ENCODE assay signal across 25 mouse cellular contexts in the genomic region with DNA sequence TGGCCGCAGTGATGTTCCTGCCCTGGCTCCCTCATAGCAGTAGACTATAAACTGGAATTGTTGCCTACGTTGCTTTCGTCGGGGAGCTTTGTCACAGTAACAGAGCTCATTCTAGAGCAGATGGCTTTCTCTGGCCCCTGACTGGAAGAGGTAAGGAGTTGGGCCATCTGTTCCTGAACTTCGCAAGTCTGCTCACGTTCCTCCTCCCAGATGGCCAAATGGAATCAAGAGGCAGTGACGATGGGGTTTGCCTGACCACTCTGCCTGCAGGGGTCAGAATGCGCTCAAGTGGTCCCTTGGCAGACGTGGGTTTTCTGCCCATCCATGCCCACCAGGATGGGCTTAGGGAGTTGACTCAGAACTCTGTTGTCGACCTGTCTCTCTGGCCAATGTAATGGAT. TPM values are rescaled to one million over a fixed set of nuclear protein-coding genes. Genes with fewer than 3 reads are reported as not detected.
DNase-seq lines count a peak whose midpoint lies in the region; ATAC-seq lines count a peak whose summit lies in the region.
"Had no signal": no experiment of that assay in that cellular context is flagged by ENCODE, and none has a peak within 500 bp of the region (broad histone marks: within the 10 kb centered on the region; RNA-seq: fewer than 3 reads in every experiment).

No protein-coding gene starts in this region.

- intact Hi-C loops in left cerebral cortex, postnatal 25 days (cut with DNase I), result no loop called here

- H3K9me3 ChIP-seq in heart, embryonic 10.5 days, result no peaks in the 10 kb centered on the region
- no peaks in the 10 kb centered on the region for H3K9me3 ChIP-seq in heart, embryonic 11.5 days (replicated peaks; ENCODE audit: control insufficient read depth, low read length)
- H3K9me3 ChIP-seq: forebrain, embryonic 10.5 days; heart, embryonic 12.5 days; hindbrain, embryonic 10.5 days; midbrain, embryonic 10.5 days had no signal

- no peak overlapping the region for H3K4me2 ChIP-seq in heart, embryonic 11.5 days
- H3K4me2 ChIP-seq: heart, embryonic 12.5 days had no signal

- no peak overlapping the region for H3K9ac ChIP-seq in heart, embryonic 11.5 days (ENCODE audit: low read depth, low read length)
- H3K9ac ChIP-seq: heart, embryonic 12.5 days; liver, postnatal 0 days had no signal

- H3K4me1 ChIP-seq in heart, embryonic 10.5 days, result peaks cover 11% of the 10 kb centered on the region
- 0 out of 2 replicates have a peak, but pooled peaks cover 3% of the 10 kb centered on the region for H3K4me1 ChIP-seq in heart, embryonic 11.5 days (ENCODE audit: control insufficient read depth, insufficient read depth, low read length)

- no peak overlapping the region for H3K27ac ChIP-seq in heart, embryonic 10.5 days
- H3K27ac ChIP-seq in heart, embryonic 11.5 days (ENCODE audit: low read depth, low read length), result no peak overlapping the region
- H3K27ac ChIP-seq: forebrain, embryonic 10.5 days; hindbrain, embryonic 10.5 days; midbrain, embryonic 10.5 days had no signal

- WGBS in heart, embryonic 10.5 days, result 72% methylated on average over 10 of the region's 10 CpGs
- 67% methylated on average over 10 of the region's 10 CpGs for WGBS in heart, embryonic 11.5 days (ENCODE audit: insufficient replicate concordance)

- ATAC-seq in heart, embryonic 11.5 days (replicated peaks; ENCODE audit: insufficient number of reproducible peaks, low FRiP score, low TSS enrichment), result no peak
- ATAC-seq: liver, postnatal 0 days; lung, postnatal 0 days had no signal

- no peaks in the 10 kb centered on the region for H3K36me3 ChIP-seq in heart, embryonic 10.5 days
- no peaks in the 10 kb centered on the region for H3K36me3 ChIP-seq in heart, embryonic 11.5 days (ENCODE audit: control insufficient read depth, insufficient read depth, low read length)
- H3K36me3 ChIP-seq: forebrain, embryonic 10.5 days; heart, embryonic 12.5 days; hindbrain, embryonic 10.5 days; midbrain, embryonic 10.5 days had no signal

- H3K4me3 ChIP-seq in heart, embryonic 10.5 days, result no peak overlapping the region
- no peak overlapping the region for H3K4me3 ChIP-seq in heart, embryonic 11.5 days (ENCODE audit: low read depth, low read length)
- H3K4me3 ChIP-seq: forebrain, embryonic 10.5 days; heart, embryonic 12.5 days; hindbrain, embryonic 10.5 days; midbrain, embryonic 10.5 days had no signal

- peaks cover 46% of the 10 kb centered on the region for H3K27me3 ChIP-seq in heart, embryonic 10.5 days (ENCODE audit: insufficient read depth, poor library complexity, severe bottlenecking)
- peaks cover 27% of the 10 kb centered on the region for H3K27me3 ChIP-seq in heart, embryonic 11.5 days (ENCODE audit: control insufficient read depth, insufficient read depth, low read length)

- DNase-seq in heart, embryonic 10.5 days (ENCODE audit: low spot score), result peak; percentile 63
- DNase-seq in brain, adult 2 months (ENCODE audit: low read depth, low spot score), result peak; percentile 85
- peak; percentile 60 to 63 for DNase-seq in cerebellum, adult 18-20 months
- DNase-seq in cerebellum, postnatal 14 days, result peak; percentile 67 to 78
- no peak for DNase-seq in thymus, adult 18-20 months
- DNase-seq in left cerebral cortex, postnatal 25 days (ENCODE audit: low spot score in 2 of 2), result no peak
- DNase-seq: adrenal gland, adult 2 months; heart, postnatal 10 days; kidney, adult 11 months; kidney, postnatal 4 days; liver, postnatal 0 days; right cerebral cortex, postnatal 14 days; thymus, postnatal 25 days had no signal

RNA-seq across cellular contexts. Expression of a gene that starts 4.6 kb away (rescaled TPM):
- polyA plus RNA-seq in heart, embryonic 10.5 days (2016; fragmentation: Nextera tagmentation; extraction: Ambion mirVana), result not detected in 2 replicates
- polyA plus RNA-seq in heart, embryonic 11.5 days (2014; fragmentation: Nextera tagmentation; extraction: Ambion mirVana), result not detected in 2 replicates
- total RNA-seq in left cerebral cortex, postnatal 25 days (2021), result 1 to 10 TPM; 2.7 to 3.4 TPM
- total RNA-seq: adrenal gland, adult 2 months; ES-E14; gastrocnemius, postnatal 4 days; heart, postnatal 10 days; liver, adult 2 months had no signal
- polyA plus RNA-seq: adrenal gland, adult 2 months; embryonic facial prominence, embryonic 11.5 days; heart, embryonic 12.5 days; hindbrain, embryonic 10.5 days; limb, embryonic 11.5 days; liver, adult 2 months; liver, postnatal 0 days; lung, postnatal 0 days; midbrain, embryonic 10.5 days; neural tube, embryonic 11.5 days had no signal

RNA-seq across cellular contexts. Expression of a gene that starts 50.2 kb away (rescaled TPM):
- polyA plus RNA-seq in heart, embryonic 10.5 days (2016; fragmentation: Nextera tagmentation; extraction: Ambion mirVana), result 38.0 and 54.3 TPM in 2 replicates
- 39.7 and 45.3 TPM in 2 replicates for polyA plus RNA-seq in heart, embryonic 11.5 days (2014; fragmentation: Nextera tagmentation; extraction: Ambion mirVana)
- 10 to 100 TPM; 21.6 to 24.3 TPM for total RNA-seq in left cerebral cortex, postnatal 25 days (2021)

Comparison
In these comparisons a context has a peak if more than half of its experiments do, and no peak if none do; other contexts are left out.
1. DNase-seq: peak in heart, embryonic 10.5 days (single experiment), brain, adult 2 months (single experiment), cerebellum, adult 18-20 months (2 of 2) and cerebellum, postnatal 14 days (2 of 2); none in thymus, adult 18-20 months (0 of 2) and left cerebral cortex, postnatal 25 days (0 of 2).